Mouse (Mus musculus): ENCODE results near the gene C2cd2. TPM values are rescaled to one million over a fixed set of nuclear protein-coding genes. Genes with fewer than 3 reads are reported as not detected.

The C2cd2 gene
- polyA plus RNA-seq, 1 experiment from 2014 or later = 13.0 TPM

GRCm38 (mm10) chr16:97819532-97819931 is 142.9 kb downstream of the C2cd2 start:
- 89% methylated on average over 4 of the region's 4 CpGs for WGBS
- Histone ChIP-seq H3K4me3 (replicated peaks) (no peak overlapping the region), H3K27ac (no peak overlapping the region), H3K4me2 (no peak overlapping the region), H3K4me1 (no peaks in the 10 kb centered on the region), H3K9me3 (no peaks in the 10 kb centered on the region), H3K36me3 (replicated peaks) (peaks cover 74% of the 10 kb centered on the region), H3K27me3 (no peaks in the 10 kb centered on the region), H3K9ac (no peak overlapping the region)
- ATAC-seq (ENCODE audit: low FRiP score) = no peak

- Histone ChIP-seq H3K4me2 (no peak overlapping the region), H3K9ac (no peak overlapping the region), H3K4me3 (replicated peaks) (no peak overlapping the region), H3K27me3 (no peaks in the 10 kb centered on the region), H3K4me1 (no peaks in the 10 kb centered on the region), H3K9me3 (no peaks in the 10 kb centered on the region), H3K36me3 (replicated peaks) (peaks cover 94% of the 10 kb centered on the region), H3K27ac (no peak overlapping the region)
- no peak for ATAC-seq (ENCODE audit: low FRiP score)
- WGBS = 90% methylated on average over 1 of the region's 1 CpGs
These were observed 145.0 kb downstream of the C2cd2 start for GRCm38 (mm10) chr16:97817414-97817813.

GRCm38 (mm10) chr16:97815269-97815668 is 147.1 kb downstream of the C2cd2 start:
- no peak for ATAC-seq (ENCODE audit: low FRiP score)
- no peak overlapping the region for H3K27ac ChIP-seq
- no peak overlapping the region for H3K9ac ChIP-seq
- H3K36me3 ChIP-seq (replicated peaks) = peaks cover 96% of the 10 kb centered on the region
- WGBS = 85% methylated on average over 5 of the region's 5 CpGs
- H3K4me3 ChIP-seq (replicated peaks) = no peak overlapping the region
- no peaks in the 10 kb centered on the region for H3K9me3 ChIP-seq
- no peaks in the 10 kb centered on the region for H3K4me1 ChIP-seq
- no peaks in the 10 kb centered on the region for H3K27me3 ChIP-seq
- H3K4me2 ChIP-seq = no peak overlapping the region

- Histone ChIP-seq H3K9ac (no peak overlapping the region), H3K27ac (no peak overlapping the region), H3K9me3 (no peaks in the 10 kb centered on the region), H3K36me3 (replicated peaks) (peaks cover 96% of the 10 kb centered on the region), H3K4me2 (no peak overlapping the region), H3K4me1 (no peaks in the 10 kb centered on the region), H3K4me3 (replicated peaks) (no peak overlapping the region), H3K27me3 (no peaks in the 10 kb centered on the region)
- 97% methylated on average over 2 of the region's 2 CpGs for WGBS
- no peak for ATAC-seq (ENCODE audit: low FRiP score)
These were observed 148.3 kb downstream of the C2cd2 start for GRCm38 (mm10) chr16:97814060-97814459.

- H3K27me3 ChIP-seq = no peaks in the 10 kb centered on the region
- H3K4me3 ChIP-seq (replicated peaks) = no peak overlapping the region
- no peak for ATAC-seq (ENCODE audit: low FRiP score)
- no peak overlapping the region for H3K27ac ChIP-seq
- peaks cover 97% of the 10 kb centered on the region for H3K36me3 ChIP-seq (replicated peaks)
- WGBS = 97% methylated on average over 3 of the region's 3 CpGs
- H3K4me1 ChIP-seq = no peaks in the 10 kb centered on the region
- no peak overlapping the region for H3K4me2 ChIP-seq
- H3K9ac ChIP-seq = no peak overlapping the region
- no peaks in the 10 kb centered on the region for H3K9me3 ChIP-seq
These were observed 153.5 kb downstream of the C2cd2 start for GRCm38 (mm10) chr16:97808881-97809280.

- Histone ChIP-seq H3K4me1 (no peaks in the 10 kb centered on the region), H3K36me3 (replicated peaks) (peaks cover 85% of the 10 kb centered on the region), H3K9ac (no peak overlapping the region), H3K27ac (no peak overlapping the region), H3K27me3 (no peaks in the 10 kb centered on the region), H3K4me3 (replicated peaks) (no peak overlapping the region), H3K4me2 (no peak overlapping the region), H3K9me3 (no peaks in the 10 kb centered on the region)
- 95% methylated on average over 3 of the region's 3 CpGs for WGBS
- ATAC-seq (ENCODE audit: low FRiP score) = no peak
These were observed 156.8 kb downstream of the C2cd2 start for GRCm38 (mm10) chr16:97805646-97806045.

Small RNA genes within 50 kb of the gene (microRNA-seq; reads per million reads assigned to microRNA genes)
- not detected for gene Mir6964

Other genes with a start within 250 kb of the C2cd2 start
- gene Ripk4, start 198.8 kb downstream of the C2cd2 start, polyA plus RNA-seq (2016; fragmentation: Nextera tagmentation; extraction: Ambion mirVana) = 1.3 and 1.6 TPM in 2 replicates
- gene Prdm15, start 110.7 kb downstream of the C2cd2 start, polyA plus RNA-seq (2016; fragmentation: Nextera tagmentation; extraction: Ambion mirVana) = 19.4 and 19.8 TPM in 2 replicates
- 14.2 and 14.3 TPM in 2 replicates for gene Zbtb21, start within 50 bp of the C2cd2 start, polyA plus RNA-seq (2016; fragmentation: Nextera tagmentation; extraction: Ambion mirVana)
- 18.8 and 18.9 TPM in 2 replicates for gene B230307C23Rik, start 34.7 kb upstream of the C2cd2 start, polyA plus RNA-seq (2016; fragmentation: Nextera tagmentation; extraction: Ambion mirVana)
- 24.1 and 30.6 TPM in 2 replicates for gene A630089N07Rik, start 119.9 kb upstream of the C2cd2 start, polyA plus RNA-seq (2016; fragmentation: Nextera tagmentation; extraction: Ambion mirVana)